ENCODE assay signal across 8 mouse cellular contexts in the genomic region with DNA sequence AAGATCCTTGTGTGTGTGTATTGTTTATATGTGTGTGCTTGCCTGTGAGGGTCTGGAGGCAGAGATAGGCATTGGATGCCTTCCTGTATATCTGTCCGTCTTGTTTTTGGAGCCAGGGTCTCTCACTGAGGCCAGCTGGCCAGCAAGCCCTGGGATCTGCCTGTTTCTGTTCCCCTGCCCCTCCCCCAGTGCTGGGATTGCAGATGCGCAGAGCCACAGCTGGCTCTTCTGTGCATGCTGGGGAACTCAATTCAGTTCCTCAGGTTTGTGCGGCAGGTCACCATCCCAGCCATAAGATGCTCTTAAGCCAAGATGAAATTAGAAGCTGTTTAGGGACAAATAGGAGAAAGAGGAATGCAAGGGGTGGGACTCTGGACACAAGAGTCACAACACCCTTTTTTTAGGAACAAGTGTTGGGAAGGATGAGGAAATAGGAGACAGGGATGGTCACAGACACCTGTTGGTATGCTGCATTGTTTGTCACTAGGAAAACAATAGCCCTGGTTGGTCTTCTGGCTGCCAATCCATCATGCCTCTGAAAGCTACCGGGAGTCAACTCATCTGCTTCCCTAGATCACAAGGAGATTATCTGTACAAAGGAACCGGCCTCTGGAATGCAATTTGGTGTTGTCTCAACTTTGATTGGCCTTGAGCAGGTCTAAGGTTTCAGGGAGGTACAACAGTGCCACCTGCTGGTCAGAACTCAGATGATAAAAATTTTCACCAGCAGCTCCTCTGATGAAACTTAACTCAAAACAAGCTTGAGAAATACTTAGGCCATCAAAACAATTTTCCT. TPM values are rescaled to one million over a fixed set of nuclear protein-coding genes. Genes with fewer than 3 reads are reported as not detected.
A peak's percentile ranks its signal among the peaks of the same experiment; 100 is the strongest.
DNase-seq lines count a peak whose midpoint lies in the region; ATAC-seq and TF ChIP-seq lines count a peak whose summit lies in the region.

No protein-coding gene starts in this region.

- no peak overlapping the region for H3K4me3 ChIP-seq in heart, embryonic 11.5 days (ENCODE audit: low read depth, low read length)
- H3K4me3 ChIP-seq in kidney, postnatal 0 days (replicated peaks; ENCODE audit: low read depth, low read length) = no peak overlapping the region
- no peak overlapping the region for H3K4me3 ChIP-seq in liver, embryonic 14.5 days (ENCODE audit: insufficient read depth in 1 of 2, low read depth in 2 of 2, low read length in 2 of 2)

- WGBS in heart, embryonic 11.5 days (ENCODE audit: insufficient replicate concordance) = 14% methylated on average over 5 of the region's 5 CpGs
- 11% methylated on average over 5 of the region's 5 CpGs for WGBS in kidney, postnatal 0 days
- WGBS in liver, embryonic 14.5 days (ENCODE audit: insufficient replicate concordance) = 29% methylated on average over 5 of the region's 5 CpGs

- ATAC-seq in heart, embryonic 11.5 days (replicated peaks; ENCODE audit: insufficient number of reproducible peaks, low FRiP score, low TSS enrichment) = no peak
- no peak for ATAC-seq in kidney, postnatal 0 days (replicated peaks; ENCODE audit: low FRiP score, low read depth)
- no peak for ATAC-seq in liver, embryonic 14.5 days (ENCODE audit: insufficient read depth)

- no peaks in the 10 kb centered on the region for H3K9me3 ChIP-seq in heart, embryonic 11.5 days (replicated peaks; ENCODE audit: control insufficient read depth, low read length)
- H3K9me3 ChIP-seq in kidney, postnatal 0 days (replicated peaks; ENCODE audit: low read length) = no peaks in the 10 kb centered on the region
- H3K9me3 ChIP-seq in liver, embryonic 14.5 days (ENCODE audit: control insufficient read depth, low read length) = no peaks in the 10 kb centered on the region

- no peaks in the 10 kb centered on the region for H3K27me3 ChIP-seq in heart, embryonic 11.5 days (ENCODE audit: control insufficient read depth, insufficient read depth, low read length)
- no peaks in the 10 kb centered on the region for H3K27me3 ChIP-seq in kidney, postnatal 0 days (ENCODE audit: insufficient read depth, low read length)
- no peaks in the 10 kb centered on the region for H3K27me3 ChIP-seq in liver, embryonic 14.5 days (ENCODE audit: control insufficient read depth, insufficient read depth, low read length)

- peaks cover 21% of the 10 kb centered on the region for H3K4me1 ChIP-seq in heart, embryonic 11.5 days (ENCODE audit: control insufficient read depth, insufficient read depth, low read length)
- H3K4me1 ChIP-seq in kidney, postnatal 0 days (replicated peaks; ENCODE audit: insufficient read depth, low read length) = peaks cover 16% of the 10 kb centered on the region
- peaks cover 18 to 19% of the 10 kb centered on the region in 2 experiments for H3K4me1 ChIP-seq in liver, embryonic 14.5 days (replicated peaks; ENCODE audit: control insufficient read depth in 2 of 2, insufficient read depth in 2 of 2, low read length in 1 of 2)

- TF ChIP-seq CTCF in kidney, postnatal 0 days (IDR thresholded peaks at IDR 0.05; ENCODE audit: low read depth) = peak; percentile 95
- peak; percentile 86 for TF ChIP-seq CTCF in liver, embryonic 14.5 days (IDR thresholded peaks at IDR 0.05; ENCODE audit: low read depth)

- no peaks in the 10 kb centered on the region for H3K36me3 ChIP-seq in heart, embryonic 11.5 days (ENCODE audit: control insufficient read depth, insufficient read depth, low read length)
- no peaks in the 10 kb centered on the region for H3K36me3 ChIP-seq in kidney, postnatal 0 days (ENCODE audit: insufficient read depth, low read length)
- H3K36me3 ChIP-seq in liver, embryonic 14.5 days (replicated peaks; ENCODE audit: control insufficient read depth, insufficient read depth, low read depth) = no peaks in the 10 kb centered on the region

- TF ChIP-seq EP300 in liver, embryonic 14.5 days (IDR thresholded peaks at IDR 0.05; ENCODE audit: low read depth) = no peak

- peak; percentile 88 for DNase-seq in B cell, adult 2 months
- DNase-seq in adipocyte (ENCODE audit: low spot score) = peak; percentile 92
- peak; percentile 81 for DNase-seq in embryo, embryonic 11.5 days (ENCODE audit: low read depth, low spot score)
- DNase-seq in kidney, postnatal 0 days (ENCODE audit: low spot score) = peak; percentile 93
- peak; percentile 63 to 70 (median 66) for DNase-seq in liver, embryonic 14.5 days (ENCODE audit: low read depth in 3 of 3, low spot score in 3 of 3)
- peak; percentile 96 for DNase-seq in retina, embryonic 14.5 days (ENCODE audit: low spot score)
- peak; percentile 65 to 69 for DNase-seq in thymus, postnatal 36 days

- peak overlapping the region; percentile 36; the same call in 1 of the 2 replicates for H3K4me2 ChIP-seq in heart, embryonic 11.5 days
- H3K4me2 ChIP-seq in kidney, postnatal 0 days (ENCODE audit: low read length) = 0 out of 2 replicates have a peak overlapping the region, but pooled peaks have one; percentile 14
- H3K4me2 ChIP-seq in liver, embryonic 14.5 days (ENCODE audit: low read depth) = no peak overlapping the region

- no peak overlapping the region for H3K27ac ChIP-seq in heart, embryonic 11.5 days (ENCODE audit: low read depth, low read length)
- H3K27ac ChIP-seq in kidney, postnatal 0 days = no peak overlapping the region
- H3K27ac ChIP-seq in liver, embryonic 14.5 days = no peak overlapping the region

- no peak overlapping the region for H3K9ac ChIP-seq in heart, embryonic 11.5 days (ENCODE audit: low read depth, low read length)
- H3K9ac ChIP-seq in kidney, postnatal 0 days (ENCODE audit: low read depth, low read length) = no peak overlapping the region
- no peak overlapping the region for H3K9ac ChIP-seq in liver, embryonic 14.5 days (replicated peaks)

RNA-seq across cellular contexts. Expression of gene Tpm3, which starts 4.7 kb away (rescaled TPM):
- 352 and 354 TPM in 2 replicates for polyA plus RNA-seq in heart, embryonic 11.5 days (2014; fragmentation: Nextera tagmentation; extraction: Ambion mirVana)
- polyA plus RNA-seq in kidney, postnatal 0 days (2015; fragmentation: Nextera tagmentation; extraction: Ambion mirVana) = 352 and 403 TPM in 2 replicates
- polyA plus RNA-seq in liver, embryonic 14.5 days (2012; rRNA removed) = 54.6 and 86.2 TPM in 2 replicates
- 153 and 160 TPM in 2 replicates for polyA plus RNA-seq in liver, embryonic 14.5 days (2014; fragmentation: Nextera tagmentation; extraction: Ambion mirVana)

RNA-seq across cellular contexts. Expression of gene Ubap2l, which starts 24.7 kb away (rescaled TPM):
- polyA plus RNA-seq in heart, embryonic 11.5 days (2014; fragmentation: Nextera tagmentation; extraction: Ambion mirVana) = 186 and 195 TPM in 2 replicates
- polyA plus RNA-seq in kidney, postnatal 0 days (2015; fragmentation: Nextera tagmentation; extraction: Ambion mirVana) = 150 TPM in 2 replicates
- 48.9 and 52.4 TPM in 2 replicates for polyA plus RNA-seq in liver, embryonic 14.5 days (2012; rRNA removed)
- polyA plus RNA-seq in liver, embryonic 14.5 days (2014; fragmentation: Nextera tagmentation; extraction: Ambion mirVana) = 70.4 and 72.1 TPM in 2 replicates

RNA-seq across cellular contexts. Expression of gene 4933434E20Rik, which starts 25.7 kb away (rescaled TPM):
- 158 and 165 TPM in 2 replicates for polyA plus RNA-seq in heart, embryonic 11.5 days (2014; fragmentation: Nextera tagmentation; extraction: Ambion mirVana)
- polyA plus RNA-seq in kidney, postnatal 0 days (2015; fragmentation: Nextera tagmentation; extraction: Ambion mirVana) = 166 and 177 TPM in 2 replicates
- polyA plus RNA-seq in liver, embryonic 14.5 days (2012; rRNA removed) = 15.6 and 19.1 TPM in 2 replicates
- 83.8 and 89.6 TPM in 2 replicates for polyA plus RNA-seq in liver, embryonic 14.5 days (2014; fragmentation: Nextera tagmentation; extraction: Ambion mirVana)

RNA-seq across cellular contexts. Expression of gene Nup210l, which starts 26.8 kb away (rescaled TPM):
- polyA plus RNA-seq in heart, embryonic 11.5 days (2014; fragmentation: Nextera tagmentation; extraction: Ambion mirVana) = 0.60 and 0.61 TPM in 2 replicates
- polyA plus RNA-seq in kidney, postnatal 0 days (2015; fragmentation: Nextera tagmentation; extraction: Ambion mirVana) = 0.08 and 0.12 TPM in 2 replicates
- polyA plus RNA-seq in liver, embryonic 14.5 days (2012; rRNA removed) = 0.19 and 0.28 TPM in 2 replicates
- 0.15 TPM in 1 of 2 replicates, not detected in the other for polyA plus RNA-seq in liver, embryonic 14.5 days (2014; fragmentation: Nextera tagmentation; extraction: Ambion mirVana)
